Mouse (Mus musculus): Measurements from ENCODE around the gene Mon1a. TPM values are rescaled to one million over a fixed set of nuclear protein-coding genes. Genes with fewer than 3 reads are reported as not detected.

Gene Mon1a
- 0.77 and 0.89 TPM in 2 replicates for polyA plus RNA-seq (2012)

- peaks cover 31% of the 10 kb centered on the region for H3K4me1 ChIP-seq (ENCODE audit: control insufficient read depth)
- no peak for TF ChIP-seq TAL1 (IDR thresholded peaks at IDR 0.05; ENCODE audit: low read length)
- TF ChIP-seq GATA1 (IDR thresholded peaks at IDR 0.05; ENCODE audit: low read length): no peak
- H3K9me3 ChIP-seq (ENCODE audit: control insufficient read depth, low read length): no peaks in the 10 kb centered on the region
- H3K36me3 ChIP-seq (ENCODE audit: control insufficient read depth): no peaks in the 10 kb centered on the region
- H3K4me3 ChIP-seq (replicated peaks): peak within 1 kb of the TSS; percentile 71
- H3K27me3 ChIP-seq (ENCODE audit: control insufficient read depth): peaks cover 15% of the 10 kb centered on the region
These were observed at the start of gene Mon1a for GRCm38 (mm10) chr9:107887804-107888266. Gene Mon1a (plus strand): TSS chr9:107888151.

GRCm38 (mm10) chr9:107838869-107839268 is 49.1 kb upstream of the Mon1a start:
- Histone ChIP-seq H3K36me3 (ENCODE audit: control insufficient read depth) (peaks cover 65% of the 10 kb centered on the region), H3K4me1 (ENCODE audit: control insufficient read depth) (no peaks in the 10 kb centered on the region), H3K9me3 (ENCODE audit: control insufficient read depth, low read length) (no peaks in the 10 kb centered on the region), H3K27me3 (ENCODE audit: control insufficient read depth) (no peaks in the 10 kb centered on the region), H3K4me3 (replicated peaks) (no peak overlapping the region)
- TF ChIP-seq GATA1 (IDR thresholded peaks at IDR 0.05; ENCODE audit: low read length) (no peak), TAL1 (IDR thresholded peaks at IDR 0.05; ENCODE audit: low read length) (no peak)

- Histone ChIP-seq H3K4me3 (replicated peaks) (no peak overlapping the region), H3K4me1 (ENCODE audit: control insufficient read depth) (no peaks in the 10 kb centered on the region), H3K27me3 (ENCODE audit: control insufficient read depth) (no peaks in the 10 kb centered on the region), H3K36me3 (ENCODE audit: control insufficient read depth) (peaks cover 73% of the 10 kb centered on the region), H3K9me3 (ENCODE audit: control insufficient read depth, low read length) (no peaks in the 10 kb centered on the region)
- TF ChIP-seq TAL1 (IDR thresholded peaks at IDR 0.05; ENCODE audit: low read length): no peak
These were observed 45.2 kb upstream of the Mon1a start for GRCm38 (mm10) chr9:107842709-107843108.

- Histone ChIP-seq H3K9me3 (ENCODE audit: control insufficient read depth, low read length) (no peaks in the 10 kb centered on the region), H3K27me3 (ENCODE audit: control insufficient read depth) (no peaks in the 10 kb centered on the region), H3K4me3 (replicated peaks) (no peak overlapping the region), H3K4me1 (ENCODE audit: control insufficient read depth) (no peaks in the 10 kb centered on the region), H3K36me3 (ENCODE audit: control insufficient read depth) (peaks cover 81% of the 10 kb centered on the region)
- TF ChIP-seq GATA1 (IDR thresholded peaks at IDR 0.05; ENCODE audit: low read length): no peak
- TF ChIP-seq TAL1 (IDR thresholded peaks at IDR 0.05; ENCODE audit: low read length): no peak
These were observed 39.0 kb upstream of the Mon1a start for GRCm38 (mm10) chr9:107848922-107849321.

- Histone ChIP-seq H3K4me3 (replicated peaks) (no peak overlapping the region), H3K36me3 (ENCODE audit: control insufficient read depth) (peaks cover 70% of the 10 kb centered on the region)
- no peak for TF ChIP-seq GATA1 (IDR thresholded peaks at IDR 0.05; ENCODE audit: low read length)
- TF ChIP-seq TAL1 (IDR thresholded peaks at IDR 0.05; ENCODE audit: low read length): no peak
These were observed 29.6 kb upstream of the Mon1a start for GRCm38 (mm10) chr9:107858343-107858742.

GRCm38 (mm10) chr9:107864493-107864892 is 23.5 kb upstream of the Mon1a start:
- Histone ChIP-seq H3K27me3 (ENCODE audit: control insufficient read depth) (no peaks in the 10 kb centered on the region), H3K4me1 (ENCODE audit: control insufficient read depth) (peaks cover 10% of the 10 kb centered on the region), H3K36me3 (ENCODE audit: control insufficient read depth) (peaks cover 60% of the 10 kb centered on the region), H3K9me3 (ENCODE audit: control insufficient read depth, low read length) (no peaks in the 10 kb centered on the region), H3K4me3 (replicated peaks) (no peak overlapping the region)
- TF ChIP-seq TAL1 (IDR thresholded peaks at IDR 0.05; ENCODE audit: low read length) (no peak), GATA1 (IDR thresholded peaks at IDR 0.05; ENCODE audit: low read length) (no peak)

More at GRCm38 (mm10) chr9:107858343-107858742, 29.6 kb upstream of the Mon1a start:
- H3K4me1 ChIP-seq (ENCODE audit: control insufficient read depth): peaks cover 14% of the 10 kb centered on the region
- H3K9me3 ChIP-seq (ENCODE audit: control insufficient read depth, low read length): no peaks in the 10 kb centered on the region
- no peaks in the 10 kb centered on the region for H3K27me3 ChIP-seq (ENCODE audit: control insufficient read depth)

GRCm38 (mm10) chr9:107866081-107866480 is 21.9 kb upstream of the Mon1a start:
- H3K9me3 ChIP-seq (ENCODE audit: control insufficient read depth, low read length): no peaks in the 10 kb centered on the region
- H3K27me3 ChIP-seq (ENCODE audit: control insufficient read depth): no peaks in the 10 kb centered on the region
- peaks cover 18% of the 10 kb centered on the region for H3K4me1 ChIP-seq (ENCODE audit: control insufficient read depth)
- H3K4me3 ChIP-seq (replicated peaks): no peak overlapping the region
- peaks cover 59% of the 10 kb centered on the region for H3K36me3 ChIP-seq (ENCODE audit: control insufficient read depth)
- no peak for TF ChIP-seq TAL1 (IDR thresholded peaks at IDR 0.05; ENCODE audit: low read length)
- no peak for TF ChIP-seq GATA1 (IDR thresholded peaks at IDR 0.05; ENCODE audit: low read length)

GRCm38 (mm10) chr9:107872350-107873098 is 15.4 kb upstream of the Mon1a start:
- Histone ChIP-seq H3K9me3 (ENCODE audit: control insufficient read depth, low read length) (no peaks in the 10 kb centered on the region), H3K4me1 (ENCODE audit: control insufficient read depth) (peaks cover 32% of the 10 kb centered on the region), H3K36me3 (ENCODE audit: control insufficient read depth) (peaks cover 23% of the 10 kb centered on the region), H3K4me3 (replicated peaks) (peak overlapping the region; percentile 88), H3K27me3 (ENCODE audit: control insufficient read depth) (peaks cover 3% of the 10 kb centered on the region; the same call in 1 of the 2 replicates)
- TF ChIP-seq GATA1 (IDR thresholded peaks at IDR 0.05; ENCODE audit: low read length) (no peak), TAL1 (IDR thresholded peaks at IDR 0.05; ENCODE audit: low read length) (no peak)

- peak within 1 kb of the TSS; percentile 88 for H3K4me3 ChIP-seq (replicated peaks)
- H3K36me3 ChIP-seq (ENCODE audit: control insufficient read depth): peaks cover 17% of the 10 kb centered on the region
- H3K27me3 ChIP-seq (ENCODE audit: control insufficient read depth): peaks cover 3% of the 10 kb centered on the region; the same call in 1 of the 2 replicates
- no peaks in the 10 kb centered on the region for H3K9me3 ChIP-seq (ENCODE audit: control insufficient read depth, low read length)
- H3K4me1 ChIP-seq (ENCODE audit: control insufficient read depth): peaks cover 31% of the 10 kb centered on the region
- TF ChIP-seq TAL1 (IDR thresholded peaks at IDR 0.05; ENCODE audit: low read length) (no peak), GATA1 (IDR thresholded peaks at IDR 0.05; ENCODE audit: low read length) (no peak)
These were observed 14.8 kb upstream of the Mon1a start, which contains the start of gene Rbm6 for GRCm38 (mm10) chr9:107873137-107873536. Gene Rbm6 (minus strand): TSS chr9:107873237.
